Mouse (Mus musculus): ENCODE measurements around the gene Hist1h2bb. TPM values are rescaled to one million over a fixed set of nuclear protein-coding genes. Genes with fewer than 3 reads are reported as not detected.
"Not testable (repeated sequence)": the region's sequence is repeated elsewhere in the genome, so short reads cannot be mapped to it uniquely, and the experiment has no call there.

Gene Hist1h2bb
- polyA plus RNA-seq, 1 experiment from 2014 or later, result 5.5 TPM

GRCm38 (mm10) chr13:23743963-23744362 lies 2.6 kb upstream of the Hist1h2bb start:
- Histone ChIP-seq H3K9me3 (replicated peaks) (no peaks in the 10 kb centered on the region), H3K4me2 (peak overlapping the region; percentile 71), H3K4me1 (peaks cover 55% of the 10 kb centered on the region), H3K4me3 (peak overlapping the region; percentile 57), H3K9ac (peak overlapping the region; percentile 82), H3K36me3 (no peaks in the 10 kb centered on the region), H3K27ac (peak overlapping the region; percentile 100), H3K27me3 (replicated peaks) (no peaks in the 10 kb centered on the region)
- WGBS (ENCODE audit: insufficient replicate concordance), result 47% methylated on average over 4 of the region's 4 CpGs
- ATAC-seq, result no peak

- Histone ChIP-seq H3K27me3 (replicated peaks) (no peaks in the 10 kb centered on the region), H3K9me3 (replicated peaks) (no peaks in the 10 kb centered on the region), H3K9ac (peak overlapping the region; percentile 82), H3K4me3 (peak overlapping the region; percentile 57), H3K4me2 (peak overlapping the region; percentile 71), H3K36me3 (no peaks in the 10 kb centered on the region), H3K4me1 (peaks cover 58% of the 10 kb centered on the region), H3K27ac (peak overlapping the region; percentile 100)
- WGBS (ENCODE audit: insufficient replicate concordance), result 1% methylated on average over 15 of the region's 36 CpGs
- ATAC-seq, result no peak
Observed at GRCm38 (mm10) chr13:23744421-23745380, 1.8 kb upstream of the Hist1h2bb start.

- Histone ChIP-seq H3K27me3 (replicated peaks) (no peaks in the 10 kb centered on the region), H3K4me1 (peaks cover 61% of the 10 kb centered on the region), H3K9me3 (replicated peaks) (no peaks in the 10 kb centered on the region), H3K36me3 (no peaks in the 10 kb centered on the region), H3K27ac (peak within 1 kb of the TSS; percentile 100), H3K4me2 (peak within 1 kb of the TSS; percentile 71), H3K4me3 (peak within 1 kb of the TSS; percentile 57), H3K9ac (peak within 1 kb of the TSS; percentile 85)
- peak; percentile 63 for ATAC-seq
- whole genome bisulfite sequencing (ENCODE audit: insufficient replicate concordance), result 2% methylated on average over 28 of the region's 28 CpGs
Observed at GRCm38 (mm10) chr13:23745381-23746161, 963 bp upstream of the Hist1h2bb start, which contains the start of gene Hist1h3c. TSS of gene Hist1h3c (minus strand) at chr13:23745602.

GRCm38 (mm10) chr13:23747081-23747891 lies 752 bp downstream of the Hist1h2bb start:
- no peaks in the 10 kb centered on the region for H3K27me3 ChIP-seq (replicated peaks)
- peak overlapping the region; percentile 71 for H3K4me2 ChIP-seq
- no peaks in the 10 kb centered on the region for H3K36me3 ChIP-seq
- ATAC-seq, result peak; percentile 31
- H3K4me3 ChIP-seq, result peak overlapping the region; percentile 57
- WGBS (ENCODE audit: insufficient replicate concordance), result 3% methylated on average over 12 of the region's 13 CpGs
- peak overlapping the region; percentile 85 for H3K9ac ChIP-seq
- no peaks in the 10 kb centered on the region for H3K9me3 ChIP-seq (replicated peaks)
- peaks cover 49% of the 10 kb centered on the region for H3K4me1 ChIP-seq
- peak overlapping the region; percentile 100 for H3K27ac ChIP-seq

- ATAC-seq, result no peak
- WGBS (ENCODE audit: insufficient replicate concordance), result 8% methylated on average over 4 of the region's 4 CpGs
- Histone ChIP-seq H3K4me2 (peak overlapping the region; percentile 71), H3K27ac (peak overlapping the region; percentile 100), H3K27me3 (replicated peaks) (no peaks in the 10 kb centered on the region), H3K36me3 (no peaks in the 10 kb centered on the region), H3K9me3 (replicated peaks) (no peaks in the 10 kb centered on the region), H3K4me3 (peak overlapping the region; percentile 57), H3K9ac (peak overlapping the region; percentile 85), H3K4me1 (peaks cover 49% of the 10 kb centered on the region)
Observed at GRCm38 (mm10) chr13:23747892-23748288, 1.4 kb downstream of the Hist1h2bb start.

GRCm38 (mm10) chr13:23749563-23750121 lies 3.1 kb downstream of the Hist1h2bb start:
- H3K27ac ChIP-seq, result peak overlapping the region; percentile 100
- ATAC-seq, result no peak
- H3K9ac ChIP-seq, result peak overlapping the region; percentile 52; the same call in 1 of the 2 replicates
- no peak overlapping the region for H3K4me2 ChIP-seq
- H3K4me3 ChIP-seq, result no peak overlapping the region
- H3K36me3 ChIP-seq, result no peaks in the 10 kb centered on the region
- peaks cover 46% of the 10 kb centered on the region for H3K4me1 ChIP-seq
- WGBS (ENCODE audit: insufficient replicate concordance), result 88% methylated on average over 5 of the region's 5 CpGs
- H3K9me3 ChIP-seq (replicated peaks), result no peaks in the 10 kb centered on the region
- H3K27me3 ChIP-seq (replicated peaks), result no peaks in the 10 kb centered on the region

- not testable (repeated sequence) for H3K36me3 ChIP-seq; H3K27me3 ChIP-seq (replicated peaks); H3K9me3 ChIP-seq (replicated peaks)
- H3K4me1 ChIP-seq, result peaks cover 54% of the 10 kb centered on the region
- peak within 1 kb of the TSS; percentile 45 for H3K4me3 ChIP-seq
- 1% methylated on average over 28 of the region's 47 CpGs for WGBS (ENCODE audit: insufficient replicate concordance)
- H3K27ac ChIP-seq, result peak within 1 kb of the TSS; percentile 100
- peak; percentile 53 for ATAC-seq
- peak within 1 kb of the TSS; percentile 64 for H3K4me2 ChIP-seq
- H3K9ac ChIP-seq, result peak within 1 kb of the TSS; percentile 82
Observed at GRCm38 (mm10) chr13:23750839-23751477, 4.4 kb downstream of the Hist1h2bb start, which contains the start of gene Hist1h2ab. TSS of gene Hist1h2ab (plus strand) at chr13:23751126.

GRCm38 (mm10) chr13:23751478-23751956 lies 5.0 kb downstream of the Hist1h2bb start:
- ATAC-seq, result peak; percentile 7; the same call in 1 of the 2 replicates
- peak overlapping the region; percentile 100 for H3K27ac ChIP-seq
- WGBS (ENCODE audit: insufficient replicate concordance), result under 1% methylated on average over 11 of the region's 11 CpGs
- H3K4me1 ChIP-seq, result peaks cover 58% of the 10 kb centered on the region
- peak overlapping the region; percentile 82 for H3K9ac ChIP-seq
- H3K9me3 ChIP-seq (replicated peaks), result no peaks in the 10 kb centered on the region
- no peaks in the 10 kb centered on the region for H3K27me3 ChIP-seq (replicated peaks)
- H3K4me2 ChIP-seq, result peak overlapping the region; percentile 64
- H3K36me3 ChIP-seq, result no peaks in the 10 kb centered on the region
- peak overlapping the region; percentile 45 for H3K4me3 ChIP-seq

GRCm38 (mm10) chr13:23752067-23752741 lies 5.7 kb downstream of the Hist1h2bb start, which contains the start of gene Hist1h3b:
TSS of gene Hist1h3b (plus strand) at chr13:23752267.
- Histone ChIP-seq H3K4me1 (peaks cover 56% of the 10 kb centered on the region), H3K9ac (peak within 1 kb of the TSS; percentile 84), H3K27ac (peak within 1 kb of the TSS; percentile 100), H3K4me3 (peak within 1 kb of the TSS; percentile 59), H3K4me2 (peak within 1 kb of the TSS; percentile 72)
- H3K27me3 ChIP-seq (replicated peaks); H3K36me3 ChIP-seq; H3K9me3 ChIP-seq (replicated peaks): not testable (repeated sequence)
- WGBS (ENCODE audit: insufficient replicate concordance), result under 1% methylated on average over 16 of the region's 47 CpGs
- peak; percentile 80 for ATAC-seq

GRCm38 (mm10) chr13:23752742-23753172 lies 6.2 kb downstream of the Hist1h2bb start:
- Histone ChIP-seq H3K4me1 (peaks cover 57% of the 10 kb centered on the region), H3K27me3 (replicated peaks) (no peaks in the 10 kb centered on the region), H3K9ac (peak overlapping the region; percentile 84), H3K9me3 (replicated peaks) (no peaks in the 10 kb centered on the region), H3K27ac (peak overlapping the region; percentile 99), H3K36me3 (no peaks in the 10 kb centered on the region), H3K4me2 (peak overlapping the region; percentile 72), H3K4me3 (peak overlapping the region; percentile 59)
- ATAC-seq, result no peak
- WGBS (ENCODE audit: insufficient replicate concordance), result 2% methylated on average over 6 of the region's 6 CpGs
